Mouse (Mus musculus) intestine, embryonic 16.5 days (tissue): ENCODE data around the gene Mcur1. TPM values are rescaled to one million over a fixed set of nuclear protein-coding genes. Genes with fewer than 3 reads are reported as not detected.

Experiments used
- ATAC-seq: fragments of 200-750 bp; cut with Nextera tagmentation; 2 replicates; pipeline ENCODE4 v1.8.0; 2017; ENCODE audit warnings: moderate TSS enrichment, moderate library complexity
- H3K27ac ChIP-seq: fragments of 300-500 bp; sonication (generic); 2 replicates; pipeline ENCODE4 v1.5.1; 2014; ENCODE audit warnings: mild to moderate bottlenecking, low read length
- H3K27me3 ChIP-seq: fragments of 300-500 bp; sonication (generic); replicated peaks from 2 replicates; pipeline ENCODE4 v1.6.1; 2014; ENCODE audit warnings: low read length, control low read depth, mixed read lengths; ENCODE audit not compliant: control insufficient read depth, insufficient read depth
- H3K36me3 ChIP-seq: fragments of 300-500 bp; sonication (generic); 2 replicates; pipeline ENCODE4 v1.6.1; 2014; ENCODE audit warnings: low read length, control low read depth; ENCODE audit not compliant: control insufficient read depth, insufficient read depth
- H3K4me1 ChIP-seq: fragments of 300-500 bp; sonication (generic); 2 replicates; pipeline ENCODE4 v1.6.1; 2014; ENCODE audit warnings: low read length, control low read depth, mixed read lengths; ENCODE audit not compliant: control insufficient read depth, insufficient read depth
- H3K4me2 ChIP-seq: fragments of 300-500 bp; sonication (generic); 2 replicates; pipeline ENCODE4 v1.6.1; 2014; ENCODE audit warnings: low read depth, low read length, control low read depth
- H3K4me3 ChIP-seq: fragments of 300-500 bp; sonication (generic); 2 replicates; pipeline ENCODE4 v1.5.1; 2014; ENCODE audit warnings: mild to moderate bottlenecking, low read length
- H3K9ac ChIP-seq: fragments of 300-500 bp; sonication (generic); 2 replicates; pipeline ENCODE4 v1.6.1; 2014; ENCODE audit warnings: low read depth, low read length
- H3K9me3 ChIP-seq: fragments of 300-500 bp; sonication (generic); 2 replicates; pipeline ENCODE4 v1.6.1; 2016; ENCODE audit warnings: low read length, control low read depth; ENCODE audit not compliant: control insufficient read depth
- WGBS: fragments of 180-500 bp; shearing (Covaris S2); extraction: QIAGEN DNeasy Blood & Tissue Kit; methylation state at CpG from one replicate; pipeline ENCODE4 v1.1.7; 2014; 5-methylcytosine and 5-hydroxymethylcytosine counted together
- polyA plus RNA-seq: library from polyadenylated mRNA; unstranded; fragments of >200 nt; fragmentation: Nextera tagmentation; extraction: Ambion mirVana; gene quantifications from 2 replicates; pipeline ENCODE4 v1.2.1, GENCODE M21; 2015

Mcur1 gene
- polyA plus RNA-seq, 1 experiment from 2014 or later: 8.6 TPM

DNA sequence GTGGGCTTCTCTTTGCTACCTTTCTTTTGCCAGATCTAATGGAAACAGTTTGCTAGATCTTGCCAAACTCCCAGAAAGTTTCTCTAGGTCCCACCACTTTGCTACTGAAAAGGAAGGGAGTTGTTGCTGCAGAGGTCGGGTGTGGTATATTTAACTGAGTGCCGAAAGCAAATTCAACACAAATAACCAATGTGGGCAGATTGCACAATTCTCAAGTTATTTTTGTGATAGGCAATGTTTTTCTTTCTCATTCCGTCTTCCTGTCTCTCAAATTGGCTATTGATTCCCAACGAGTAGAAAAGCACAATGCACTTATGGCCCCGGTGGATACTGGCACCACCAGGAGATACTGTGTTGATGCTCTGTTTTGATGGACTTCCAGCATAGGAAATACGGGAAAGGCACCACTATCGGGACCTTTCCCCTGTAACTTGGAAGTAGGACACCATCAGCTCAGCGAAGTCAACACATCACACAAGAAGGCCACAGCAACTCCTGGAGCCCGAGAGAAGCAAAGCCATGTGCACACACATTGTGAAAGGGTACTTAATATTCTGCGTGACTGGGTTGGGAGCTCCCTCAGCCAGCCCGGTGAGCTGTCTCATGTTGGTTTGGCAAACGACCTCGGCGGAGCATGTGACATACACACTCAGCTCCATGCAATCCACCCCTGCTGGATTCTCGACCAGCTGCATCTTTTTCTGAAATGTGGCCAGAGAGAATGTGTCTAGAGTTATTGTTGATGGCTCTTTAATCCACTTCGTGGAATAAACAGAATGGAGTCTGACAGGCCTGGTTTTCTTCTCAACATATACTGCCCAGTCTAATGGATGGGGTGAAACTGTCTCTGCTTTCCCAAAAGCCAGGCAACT lies 35.3 kb downstream of the Mcur1 start:
- Histone ChIP-seq H3K27ac (peak overlapping the region; percentile 70), H3K9me3 (no peaks in the 10 kb centered on the region), H3K4me2 (0 out of 2 replicates have a peak overlapping the region, but pooled peaks have one; percentile 4), H3K9ac (no peak overlapping the region), H3K27me3 (no peaks in the 10 kb centered on the region), H3K4me3 (no peak overlapping the region), H3K36me3 (no peaks in the 10 kb centered on the region), H3K4me1 (peaks cover 15% of the 10 kb centered on the region; the same call in 1 of the 2 replicates)
- 38% methylated on average over 16 of the region's 16 CpGs for WGBS
- peak; percentile 84 for ATAC-seq

DNA sequence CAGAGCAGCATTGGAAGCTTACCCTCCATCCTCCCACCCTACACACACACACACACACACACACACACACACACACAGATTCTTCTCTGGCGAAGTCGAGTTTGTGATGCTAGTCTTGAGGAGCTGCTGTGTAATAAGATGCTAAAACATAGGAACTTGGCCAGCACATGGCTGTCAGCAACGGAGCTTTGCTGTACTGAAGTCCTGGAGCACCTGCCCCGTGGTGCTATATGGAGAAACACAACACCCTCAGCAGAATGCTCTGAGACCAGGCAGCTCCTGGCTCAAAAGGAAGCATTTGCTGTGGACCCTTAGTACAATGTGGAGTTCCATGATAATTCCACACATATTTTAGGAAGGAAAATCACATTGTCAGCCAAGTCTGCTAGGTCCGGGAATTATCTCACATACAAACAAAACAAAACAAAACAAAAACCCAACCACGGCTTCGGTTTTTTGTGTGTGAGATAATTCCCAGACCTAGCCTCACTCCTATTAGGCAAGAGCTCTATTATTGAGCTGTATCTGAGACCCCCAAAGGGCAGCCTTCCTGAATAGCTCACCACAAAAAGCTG lies 36.0 kb downstream of the Mcur1 start:
- H3K27me3 ChIP-seq: no peaks in the 10 kb centered on the region

DNA sequence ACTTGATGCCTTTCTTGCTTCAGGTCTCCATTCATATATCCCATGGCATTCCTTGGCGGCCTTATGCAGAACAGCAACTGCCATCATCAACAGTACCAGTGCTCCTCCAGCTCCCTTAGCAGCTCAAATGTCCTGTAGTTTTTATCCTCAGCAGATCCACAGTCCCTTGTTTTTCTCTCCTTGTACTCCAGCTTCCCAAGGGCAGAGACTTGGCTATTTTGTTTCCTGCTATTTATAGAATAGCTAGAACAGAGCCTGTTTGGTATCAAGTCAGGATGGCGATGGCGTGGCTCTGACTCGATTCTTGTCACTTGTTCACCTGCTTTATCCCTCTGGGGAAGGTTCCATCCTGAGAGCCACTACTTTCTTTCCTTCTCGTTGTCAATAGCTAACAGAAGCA lies 38.1 kb downstream of the Mcur1 start:
- WGBS: 94% methylated on average over 5 of the region's 5 CpGs
- Histone ChIP-seq H3K4me3 (no peak overlapping the region), H3K4me1 (peaks cover 15% of the 10 kb centered on the region; the same call in 1 of the 2 replicates), H3K27me3 (no peaks in the 10 kb centered on the region), H3K36me3 (no peaks in the 10 kb centered on the region), H3K27ac (no peak overlapping the region), H3K9me3 (no peaks in the 10 kb centered on the region), H3K9ac (no peak overlapping the region), H3K4me2 (no peak overlapping the region)
- ATAC-seq: no peak

More for the DNA sequence above, 36.0 kb downstream of the Mcur1 start:
- no peaks in the 10 kb centered on the region for H3K36me3 ChIP-seq
- H3K27ac ChIP-seq: no peak overlapping the region
- no peak for ATAC-seq
- no peak overlapping the region for H3K9ac ChIP-seq
- WGBS: 60% methylated on average over 7 of the region's 7 CpGs
- H3K4me2 ChIP-seq: no peak overlapping the region
- H3K4me1 ChIP-seq: peaks cover 15% of the 10 kb centered on the region; the same call in 1 of the 2 replicates
- H3K4me3 ChIP-seq: no peak overlapping the region
- H3K9me3 ChIP-seq: no peaks in the 10 kb centered on the region

DNA sequence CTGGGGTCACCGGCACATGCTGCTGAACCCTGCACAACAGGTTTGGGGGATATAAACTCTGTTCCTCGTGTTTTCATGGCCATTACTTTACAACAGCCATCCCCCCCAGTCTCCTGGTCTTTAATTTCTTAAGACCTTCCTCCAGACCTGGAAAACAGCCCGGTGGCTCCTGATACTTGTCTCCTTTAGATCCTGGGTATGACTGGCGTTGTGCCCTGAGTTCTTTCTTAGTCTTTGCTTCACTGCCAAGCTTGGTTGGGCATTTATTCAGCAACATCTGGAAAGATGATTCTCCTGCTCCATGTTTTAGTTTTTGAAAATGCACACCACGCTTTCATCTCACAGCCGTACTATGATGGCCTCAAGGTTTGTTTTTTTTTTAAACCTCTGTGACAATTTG lies 40.7 kb downstream of the Mcur1 start:
- 80% methylated on average over 6 of the region's 6 CpGs for WGBS
- H3K27ac ChIP-seq: no peak overlapping the region
- H3K4me1 ChIP-seq: peaks cover 5% of the 10 kb centered on the region; the same call in 1 of the 2 replicates
- no peaks in the 10 kb centered on the region for H3K27me3 ChIP-seq
- H3K4me3 ChIP-seq: no peak overlapping the region
- no peaks in the 10 kb centered on the region for H3K36me3 ChIP-seq
- H3K4me2 ChIP-seq: no peak overlapping the region
- no peak for ATAC-seq
- no peaks in the 10 kb centered on the region for H3K9me3 ChIP-seq
- H3K9ac ChIP-seq: no peak overlapping the region

DNA sequence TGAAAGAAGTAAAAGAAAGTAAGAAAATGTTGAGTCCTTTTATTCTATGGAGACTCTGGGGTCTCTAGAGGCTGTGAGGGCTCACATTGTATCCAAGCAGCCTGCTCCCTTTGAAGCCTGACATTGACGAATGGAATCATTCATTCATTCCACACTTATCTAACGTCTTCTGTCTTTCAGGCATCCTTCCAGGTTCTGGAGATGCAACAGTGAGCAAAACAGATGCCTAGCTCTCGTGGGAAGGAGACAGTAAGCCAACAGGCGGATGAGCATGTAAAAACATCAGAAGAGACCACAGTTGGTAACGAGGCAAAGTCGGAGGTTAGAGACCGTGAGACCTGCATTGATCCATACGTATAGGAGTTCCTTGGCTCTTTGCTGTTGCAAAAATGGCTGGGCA lies 42.6 kb downstream of the Mcur1 start:
- no peak overlapping the region for H3K4me3 ChIP-seq
- no peak overlapping the region for H3K27ac ChIP-seq
- H3K4me1 ChIP-seq: no peaks in the 10 kb centered on the region
- H3K27me3 ChIP-seq: no peaks in the 10 kb centered on the region
- no peak for ATAC-seq
- WGBS: 64% methylated on average over 8 of the region's 8 CpGs
- H3K9ac ChIP-seq: no peak overlapping the region
- H3K36me3 ChIP-seq: no peaks in the 10 kb centered on the region
- no peaks in the 10 kb centered on the region for H3K9me3 ChIP-seq
- H3K4me2 ChIP-seq: no peak overlapping the region

DNA sequence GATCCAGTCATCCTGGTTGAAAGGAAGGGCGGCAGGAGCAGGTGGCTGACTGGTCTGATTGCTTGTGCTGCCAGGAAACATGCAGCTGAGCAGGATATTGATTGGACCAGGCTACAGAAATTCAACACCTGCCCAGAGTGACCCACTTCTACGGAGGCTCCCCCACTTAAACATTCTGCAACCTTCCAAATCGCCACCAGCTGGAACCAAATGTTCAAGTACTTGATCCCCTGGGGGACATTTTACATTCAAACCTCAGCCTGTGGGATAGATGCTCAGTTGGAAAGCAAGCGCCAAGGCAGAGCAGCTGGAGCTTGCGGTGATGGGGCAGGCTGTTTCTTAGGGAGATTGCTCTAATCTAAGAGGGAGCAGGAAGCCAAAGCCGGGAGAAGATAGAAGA lies 43.1 kb downstream of the Mcur1 start:
- Histone ChIP-seq H3K36me3 (no peaks in the 10 kb centered on the region), H3K27me3 (no peaks in the 10 kb centered on the region), H3K27ac (no peak overlapping the region), H3K4me3 (no peak overlapping the region), H3K9ac (no peak overlapping the region), H3K9me3 (no peaks in the 10 kb centered on the region), H3K4me2 (no peak overlapping the region), H3K4me1 (no peaks in the 10 kb centered on the region)
- 51% methylated on average over 6 of the region's 6 CpGs for WGBS
- ATAC-seq: no peak

DNA sequence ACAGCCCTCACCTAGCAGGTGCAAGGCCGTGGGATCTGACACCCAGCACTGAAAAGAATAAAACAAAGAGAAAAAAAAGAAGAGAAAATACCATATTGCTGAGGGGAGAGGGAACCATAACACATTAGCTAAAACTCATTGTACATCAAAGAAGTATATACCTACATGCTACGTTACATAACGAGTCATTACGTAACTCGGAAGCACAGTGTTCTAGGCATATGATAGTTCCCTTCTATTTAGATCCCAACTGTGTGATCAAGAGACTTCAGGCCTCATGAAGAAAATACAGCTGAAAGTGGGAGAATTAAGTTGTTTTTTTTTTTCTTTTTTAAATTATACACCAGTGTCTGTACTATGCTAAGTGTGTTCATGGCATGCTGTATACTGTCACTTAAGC lies 43.9 kb downstream of the Mcur1 start:
- no peaks in the 10 kb centered on the region for H3K36me3 ChIP-seq
- no peaks in the 10 kb centered on the region for H3K9me3 ChIP-seq
- no peak for ATAC-seq
- H3K4me2 ChIP-seq: no peak overlapping the region
- H3K27ac ChIP-seq: no peak overlapping the region
- no peak overlapping the region for H3K9ac ChIP-seq
- no peaks in the 10 kb centered on the region for H3K4me1 ChIP-seq
- no peaks in the 10 kb centered on the region for H3K27me3 ChIP-seq
- no peak overlapping the region for H3K4me3 ChIP-seq
- WGBS: 96% methylated on average over 5 of the region's 5 CpGs

DNA sequence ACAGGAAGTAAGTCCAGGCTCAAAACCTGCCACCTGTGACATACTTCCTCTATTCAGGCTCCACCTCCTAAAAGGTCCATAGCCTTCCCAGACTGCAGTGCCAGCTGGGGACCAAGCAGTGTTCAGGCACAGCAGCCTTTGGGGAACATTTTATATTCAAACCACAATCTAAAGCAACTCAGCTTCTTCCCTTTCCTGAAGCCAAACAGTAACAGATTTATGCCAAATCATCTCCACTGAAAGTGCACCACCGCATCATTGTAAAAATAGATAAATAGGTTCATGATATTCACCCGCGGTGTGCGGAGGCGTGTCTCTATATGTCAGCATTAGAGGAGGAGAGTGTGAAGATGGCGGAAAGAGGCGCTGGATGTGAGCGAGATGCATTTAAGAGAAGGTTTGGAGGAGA lies 45.0 kb downstream of the Mcur1 start:
- no peaks in the 10 kb centered on the region for H3K36me3 ChIP-seq
- no peak overlapping the region for H3K9ac ChIP-seq
- no peaks in the 10 kb centered on the region for H3K4me1 ChIP-seq
- H3K27me3 ChIP-seq: no peaks in the 10 kb centered on the region
- no peak overlapping the region for H3K4me3 ChIP-seq
- H3K9me3 ChIP-seq: no peaks in the 10 kb centered on the region
- no peak for ATAC-seq
- no peak overlapping the region for H3K4me2 ChIP-seq
- WGBS: 65% methylated on average over 8 of the region's 8 CpGs
- H3K27ac ChIP-seq: no peak overlapping the region

DNA sequence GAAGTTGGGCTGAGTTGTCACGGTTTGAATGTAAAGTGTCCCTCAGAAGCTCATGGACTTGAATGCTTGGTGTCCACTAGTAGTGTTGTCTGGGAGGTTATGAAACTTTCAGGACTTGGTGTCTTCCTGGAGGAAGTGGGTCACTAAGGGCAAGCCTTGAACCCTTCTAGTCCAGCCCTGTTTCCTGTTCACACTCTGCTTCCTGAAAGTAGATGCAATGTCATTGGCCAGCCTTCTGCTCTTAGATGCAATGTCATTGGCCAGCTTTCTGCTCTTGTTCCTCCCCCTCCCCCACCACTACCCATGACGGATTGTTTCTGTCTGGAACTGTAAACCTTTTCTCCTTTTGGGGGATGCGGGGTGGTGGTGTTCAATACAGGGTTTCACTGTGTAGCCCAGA lies 47.3 kb downstream of the Mcur1 start:
- Histone ChIP-seq H3K4me2 (no peak overlapping the region), H3K9ac (no peak overlapping the region), H3K4me1 (no peaks in the 10 kb centered on the region), H3K27me3 (no peaks in the 10 kb centered on the region), H3K4me3 (no peak overlapping the region), H3K9me3 (no peaks in the 10 kb centered on the region), H3K36me3 (no peaks in the 10 kb centered on the region), H3K27ac (no peak overlapping the region)
- WGBS: 78% methylated on average over 3 of the region's 3 CpGs
- ATAC-seq: no peak
